Mouse (Mus musculus) ovary, postnatal 14 days (tissue): ENCODE measurements at regions not wholly inside any gene's neighbourhood (a gene's known extent, or its start where the extent isn't known, plus 50 kb on each side); places are given as distances from the start of the nearest gene placed in this dataset.

Experiments
- DNase-seq: peaks from one replicate; pipeline ENCODE4 v3.0.0; 2022; ENCODE audit warnings: low spot score

DNA sequence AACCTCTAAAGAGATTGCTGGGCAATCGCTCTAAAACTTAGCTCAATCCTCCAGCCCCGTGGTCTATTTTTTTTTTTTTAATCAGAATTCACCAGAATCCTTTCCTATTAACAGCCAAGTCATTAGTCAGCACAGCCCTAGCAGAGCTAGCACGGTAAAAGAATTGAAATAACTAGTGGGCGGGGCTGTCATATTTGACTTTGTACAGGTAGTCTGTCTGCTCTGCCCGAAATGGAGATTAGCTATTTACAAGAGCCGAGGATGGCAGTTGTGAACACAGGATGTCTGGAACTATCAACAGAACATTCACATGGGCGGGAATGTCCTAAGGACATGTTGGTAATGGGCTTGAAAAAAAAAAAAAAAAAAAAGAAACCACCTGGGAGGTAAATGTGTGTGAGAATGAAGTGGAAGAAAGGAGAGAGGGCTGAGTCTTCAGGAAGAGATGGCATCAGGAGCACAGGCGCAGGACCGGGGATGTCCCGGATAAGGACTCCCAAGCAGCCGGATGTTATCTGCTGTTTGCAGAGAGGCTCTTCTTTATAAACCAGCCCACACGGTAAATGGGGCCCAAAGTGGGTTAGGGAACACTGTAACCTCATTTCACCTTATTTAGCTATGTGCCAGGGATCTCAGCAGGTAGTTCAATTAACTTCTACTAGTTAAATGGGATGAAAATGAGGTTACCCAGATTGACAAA, 283.8 kb upstream of the Adgrl2 start:
- no peak for DNase-seq

DNA sequence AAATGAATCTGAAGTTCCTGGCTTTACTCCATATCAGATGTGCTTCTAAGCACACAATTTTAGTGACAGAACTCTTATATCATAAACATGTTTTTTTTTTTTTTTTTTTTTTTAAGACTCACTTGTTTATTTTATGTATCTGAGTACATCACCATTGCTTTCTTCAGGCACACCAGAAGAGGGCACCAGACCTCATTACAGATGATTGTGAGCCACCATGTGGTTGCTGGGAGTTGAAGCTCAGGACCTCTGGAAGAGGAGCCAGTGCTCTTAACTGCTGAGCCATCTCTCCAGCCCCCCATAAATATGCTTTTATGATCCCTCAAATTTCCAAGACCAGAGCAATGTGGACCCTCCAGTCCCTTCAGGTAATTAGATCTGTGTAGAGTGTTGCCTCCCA, 280.1 kb upstream of the Adgrl2 start:
- no peak for DNase-seq

DNA sequence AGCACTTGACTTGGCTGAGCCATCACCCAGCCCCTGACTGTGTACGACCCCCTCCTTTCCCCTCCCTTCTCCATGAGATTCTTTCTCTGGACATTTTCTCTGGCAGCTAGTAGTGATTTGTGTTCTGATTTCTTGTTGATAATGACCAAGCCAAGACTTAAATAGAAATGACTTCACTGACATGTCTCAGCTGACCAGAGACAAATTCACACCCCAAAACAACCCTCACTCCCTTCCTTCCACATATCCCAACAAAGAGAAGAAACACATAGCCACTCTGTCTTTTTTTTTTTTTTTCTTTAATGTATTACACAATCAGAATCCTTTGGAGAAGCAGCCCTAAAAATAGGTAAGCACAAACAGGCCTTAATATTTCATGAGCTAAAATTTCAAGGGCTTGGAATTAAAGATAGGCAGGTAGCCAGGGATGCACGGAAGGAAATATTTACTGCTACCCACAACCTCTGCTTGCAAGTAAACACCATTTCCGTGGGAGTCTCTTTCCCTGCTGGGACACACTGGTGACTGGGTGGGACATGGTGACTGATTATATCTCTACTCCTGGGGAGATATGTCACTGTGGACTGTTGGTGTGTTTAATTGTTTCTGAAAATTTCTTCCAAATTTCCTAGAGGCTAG, 272.1 kb upstream of the Adgrl2 start:
- DNase-seq = no peak

DNA sequence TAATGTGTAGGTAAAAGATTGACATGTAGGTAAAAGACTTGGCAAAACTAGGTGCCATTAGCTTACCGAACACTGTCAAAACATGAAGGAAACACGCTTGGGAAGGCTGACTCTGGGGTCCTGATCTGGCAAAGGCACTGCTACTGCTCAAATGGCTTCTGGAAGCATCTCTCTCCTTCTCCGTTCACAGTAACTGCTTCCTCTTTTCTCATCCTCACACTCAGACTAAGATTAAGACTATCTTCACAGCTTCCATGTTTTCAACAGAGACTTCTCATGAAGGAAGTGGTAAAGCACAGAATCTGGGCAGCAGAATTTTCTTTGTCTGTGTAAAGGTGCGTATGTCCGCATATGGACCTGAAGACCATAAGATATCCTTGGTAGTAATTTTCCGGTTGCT, 271.4 kb upstream of the Adgrl2 start:
- no peak for DNase-seq

DNA sequence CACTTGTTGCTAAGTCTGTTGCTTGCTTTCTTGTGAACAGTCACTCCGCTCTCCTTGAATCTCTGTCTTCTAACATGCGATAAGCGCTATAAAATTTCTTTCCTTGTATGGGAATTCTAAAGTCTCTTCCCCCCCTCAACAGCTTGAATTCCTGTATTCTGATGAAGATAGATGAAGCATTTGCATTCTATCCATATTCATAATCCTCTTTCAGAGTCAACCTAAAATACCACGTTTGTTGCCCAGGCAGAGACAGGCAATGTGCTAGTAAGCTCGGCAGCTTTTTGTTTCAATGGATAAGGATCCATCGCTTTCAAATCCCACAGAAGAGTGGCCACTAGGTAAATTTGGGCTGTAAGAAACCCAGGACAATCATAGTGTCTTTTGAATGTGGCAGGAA, 268.5 kb upstream of the Adgrl2 start:
- DNase-seq = no peak

DNA sequence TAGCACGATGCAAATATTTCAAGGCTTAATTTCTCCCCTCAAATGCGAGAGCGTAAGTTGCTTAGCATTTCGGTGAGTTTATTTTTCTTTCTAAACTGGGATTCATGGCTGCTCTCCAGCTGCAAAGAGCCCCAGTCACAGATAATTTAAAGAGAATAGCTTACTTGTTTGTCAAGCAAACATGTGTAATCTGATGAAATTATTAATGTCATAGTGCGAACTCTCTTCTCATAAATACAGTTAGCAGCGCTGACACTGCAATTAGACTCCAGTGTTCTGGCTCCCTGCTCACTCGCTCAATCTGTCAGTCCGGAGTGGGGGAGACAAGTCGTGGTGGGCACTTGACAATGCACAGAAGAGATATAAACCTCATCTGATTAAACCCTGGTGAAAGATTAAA, 266.5 kb upstream of the Adgrl2 start:
- DNase-seq = no peak

DNA sequence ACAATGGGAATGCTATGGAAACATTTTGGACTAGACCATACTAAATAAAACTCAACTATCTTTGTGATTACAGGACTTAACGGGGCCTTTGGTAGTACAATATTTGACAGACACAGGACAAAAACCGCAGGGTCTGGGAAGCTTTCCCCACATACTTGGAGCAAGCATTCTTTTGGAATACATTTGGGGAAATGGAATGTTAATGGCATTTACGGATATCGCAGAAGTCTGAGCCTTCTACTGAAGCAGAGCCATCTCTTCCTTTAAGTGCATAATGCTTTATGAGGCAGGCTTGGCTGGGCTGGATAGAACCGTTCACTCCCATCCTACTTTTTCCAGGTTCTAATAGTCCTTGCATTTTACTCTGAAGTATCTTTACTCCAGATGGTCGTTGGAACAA, 262.7 kb upstream of the Adgrl2 start:
- no peak for DNase-seq

DNA sequence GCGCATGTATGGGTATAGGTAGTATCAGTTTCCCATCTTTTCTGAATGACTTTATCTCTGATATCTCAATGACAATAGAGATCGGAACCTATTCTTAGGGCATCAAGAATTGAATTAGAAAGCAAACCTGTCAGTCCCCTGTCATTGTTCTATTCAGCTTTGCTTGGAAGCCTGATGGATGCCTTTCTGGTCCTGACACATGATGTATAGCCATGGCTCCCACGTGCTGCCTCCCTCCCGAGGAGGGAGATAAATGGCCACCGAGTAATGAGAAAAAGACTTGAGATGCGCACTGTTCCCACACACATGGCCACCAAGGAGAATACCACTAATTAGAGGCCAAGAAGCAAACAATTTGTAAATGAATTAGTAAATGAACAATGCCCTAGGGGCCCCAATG, 261.8 kb upstream of the Adgrl2 start:
- no peak for DNase-seq

DNA sequence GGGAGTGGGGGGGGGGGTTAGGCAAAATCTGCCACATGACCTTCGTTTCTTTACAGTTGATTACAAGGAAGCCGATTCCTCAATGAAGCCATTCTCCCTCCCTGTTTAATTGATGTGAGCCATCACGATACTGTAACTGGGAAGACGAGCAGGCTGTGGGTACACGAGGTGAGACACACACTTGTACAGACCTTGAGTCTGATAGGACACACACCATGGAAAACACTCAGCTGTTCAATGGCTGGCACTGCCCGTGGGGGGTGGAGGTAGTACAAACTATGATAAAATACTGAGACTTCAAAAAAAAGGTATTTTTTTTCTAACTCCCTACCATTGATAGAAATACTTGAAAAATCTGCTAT, 257.3 kb upstream of the Adgrl2 start:
- DNase-seq = no peak

DNA sequence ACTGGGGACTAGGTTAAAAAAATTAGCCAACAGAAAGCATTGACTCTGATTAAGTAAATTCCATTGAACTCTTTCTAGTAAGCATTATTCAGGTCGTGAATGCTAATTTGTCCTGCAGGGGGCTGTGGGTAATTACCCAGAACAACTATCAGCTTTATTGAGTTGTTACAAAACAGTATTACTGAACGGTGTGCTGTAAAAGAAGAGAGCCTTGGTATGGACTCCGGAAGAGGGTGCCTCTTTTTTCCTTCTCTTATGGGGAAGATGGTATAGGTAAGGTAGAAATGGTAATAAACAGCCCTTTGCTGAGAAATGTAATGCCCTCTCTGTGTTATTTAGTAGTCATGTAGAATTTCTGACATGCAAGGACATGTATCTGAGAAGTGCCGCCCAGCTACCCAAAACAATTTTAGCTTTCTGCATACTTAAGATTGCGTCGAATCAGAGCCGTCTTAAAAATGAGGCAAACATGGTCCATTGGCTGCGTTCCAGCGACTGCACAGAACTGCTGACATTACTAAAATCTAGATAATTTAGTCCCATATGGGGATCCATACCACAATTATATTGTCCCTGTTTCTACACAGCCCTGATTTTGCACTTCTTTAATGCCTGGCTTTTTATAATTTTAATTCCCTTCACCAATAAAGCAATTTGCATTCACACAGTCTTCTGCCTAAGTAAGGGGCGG, 256.7 kb upstream of the Adgrl2 start:
- DNase-seq = no peak

DNA sequence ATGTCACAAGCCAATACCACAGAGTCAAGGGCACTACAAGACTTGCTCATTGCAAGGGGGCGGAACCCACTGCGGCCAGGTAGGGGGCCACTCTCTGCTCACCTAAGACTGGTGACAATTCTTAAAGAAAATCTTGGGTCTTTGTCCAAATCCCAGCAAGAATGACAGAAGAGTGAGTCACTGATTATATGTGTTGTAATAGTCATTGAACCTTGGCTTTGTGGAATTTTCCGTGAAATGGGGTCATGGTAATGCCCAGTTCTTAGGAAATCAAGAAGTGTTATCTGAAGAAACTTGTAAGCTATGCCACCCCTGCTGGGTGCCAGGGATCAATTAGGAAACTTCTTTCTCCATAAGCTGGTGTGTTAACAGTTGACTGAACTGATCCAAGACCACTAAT, 249.3 kb upstream of the Adgrl2 start:
- DNase-seq = no peak

DNA sequence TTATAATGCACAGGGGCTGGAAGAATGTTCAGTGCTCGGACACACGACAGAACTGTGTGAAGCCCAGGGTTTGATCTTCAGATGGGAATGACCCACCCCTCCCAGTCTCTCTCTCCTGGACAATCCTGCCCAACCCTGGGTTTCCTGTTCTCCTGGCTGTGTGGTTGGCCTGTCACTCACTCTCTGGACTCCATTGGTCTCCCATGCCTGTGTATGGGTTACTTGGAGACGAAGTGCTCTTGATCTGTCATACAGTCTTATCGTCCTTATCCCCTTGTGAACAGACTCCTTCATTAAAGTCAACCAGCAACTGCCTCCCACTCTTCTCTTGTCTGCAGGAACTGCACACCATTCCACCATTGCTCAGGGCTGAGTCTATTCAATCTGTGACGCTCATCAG, 247.7 kb upstream of the Adgrl2 start:
- no peak for DNase-seq

DNA sequence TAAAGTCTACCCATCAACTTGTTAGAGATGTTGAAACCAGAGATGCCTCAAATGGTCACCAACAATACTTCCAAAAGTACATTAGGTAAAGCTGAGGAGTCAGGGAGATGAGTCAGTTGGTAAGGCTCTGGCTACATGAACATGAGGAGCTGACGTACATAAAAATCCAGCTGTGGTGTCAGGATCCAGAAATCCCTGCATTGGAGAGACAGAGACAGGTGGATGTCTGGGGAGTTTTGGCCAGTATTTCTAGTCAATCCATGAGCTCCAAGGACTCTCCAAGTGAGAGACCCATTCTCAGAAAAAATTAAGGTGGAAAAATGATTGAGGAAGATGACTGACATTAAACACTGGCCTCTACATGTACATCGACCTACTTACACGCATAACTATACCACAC, 244.8 kb upstream of the Adgrl2 start:
- no peak for DNase-seq

DNA sequence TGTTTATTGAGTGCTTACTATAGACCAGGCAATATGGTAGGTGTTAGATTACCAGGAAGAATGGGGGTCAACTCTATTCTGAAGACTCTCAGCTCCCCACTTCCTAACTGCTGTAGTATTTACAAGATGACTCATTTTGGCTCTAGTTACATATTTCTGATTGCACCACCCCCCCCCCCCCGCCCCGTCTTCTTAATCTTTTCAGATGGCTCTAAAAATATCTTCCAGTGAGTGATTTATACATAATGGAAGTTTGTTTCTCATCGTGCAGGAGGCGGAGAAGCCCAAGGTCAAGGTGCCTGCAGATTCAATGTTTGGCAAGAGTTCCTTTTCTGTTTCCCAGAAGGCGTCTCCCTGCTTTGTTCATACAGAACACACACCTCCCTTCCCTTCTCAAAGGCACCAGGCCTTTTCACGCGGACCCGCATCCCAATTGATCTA, 243.4 kb upstream of the Adgrl2 start:
- no peak for DNase-seq

DNA sequence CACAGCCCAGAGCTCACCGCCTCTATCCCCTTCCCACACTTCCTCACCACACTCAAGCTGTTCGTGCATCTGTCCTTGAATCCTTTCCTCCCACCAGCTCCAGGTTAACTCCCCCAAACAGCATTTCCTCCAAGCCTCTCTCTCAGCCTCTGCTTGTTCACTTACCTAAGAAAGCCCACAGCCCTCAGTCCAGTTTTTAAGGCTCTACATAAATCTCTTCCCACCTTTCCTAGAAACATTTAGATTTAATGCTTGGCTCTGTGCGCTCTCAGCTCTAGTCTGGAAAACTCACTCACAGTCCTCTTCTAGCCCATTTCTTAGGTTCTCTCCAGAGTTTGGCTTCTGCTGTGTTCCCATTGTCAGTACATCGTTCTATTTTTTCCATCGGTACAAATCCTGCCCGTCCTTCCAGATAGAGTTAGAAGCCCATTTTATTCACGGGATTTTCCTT, 242.9 kb upstream of the Adgrl2 start:
- no peak for DNase-seq

DNA sequence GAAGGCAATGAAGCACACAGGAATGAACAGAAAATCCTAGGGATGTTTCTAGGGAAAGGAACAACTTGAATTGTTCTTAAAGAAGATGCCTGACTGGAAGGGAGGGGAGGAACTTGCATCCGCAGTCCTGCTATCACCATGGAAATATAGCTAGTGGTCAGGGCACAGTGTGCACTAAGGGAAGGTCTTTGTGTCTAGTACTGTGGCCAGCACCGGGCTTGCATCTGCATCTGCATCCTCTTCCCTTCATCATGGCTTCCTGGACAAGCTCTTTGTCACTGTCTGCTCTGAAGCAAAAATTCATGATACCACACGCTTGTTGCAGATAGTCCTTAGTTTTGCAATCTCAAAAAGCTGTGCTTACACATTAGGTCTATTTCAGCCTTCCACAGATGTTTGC, 241.0 kb upstream of the Adgrl2 start:
- no peak for DNase-seq

DNA sequence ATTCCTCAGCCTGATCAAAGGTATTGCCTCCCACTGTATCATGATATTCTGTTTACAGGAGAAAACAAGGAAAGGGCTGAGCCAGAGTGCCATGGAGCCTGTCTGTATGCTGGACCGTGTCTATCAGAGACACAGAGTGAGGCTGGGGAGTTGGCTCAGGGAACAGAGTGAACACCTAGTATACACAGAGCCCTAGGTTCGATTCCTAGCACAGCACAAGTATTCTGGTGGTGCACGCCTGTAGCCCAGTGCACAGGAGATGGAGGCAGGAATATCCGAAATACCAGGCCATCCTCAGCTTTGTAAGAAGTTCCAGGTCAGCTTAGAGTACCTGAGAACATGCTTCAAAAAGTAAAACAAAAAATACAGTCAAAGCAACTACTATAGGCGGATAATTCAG, 237.2 kb upstream of the Adgrl2 start:
- DNase-seq = no peak

DNA sequence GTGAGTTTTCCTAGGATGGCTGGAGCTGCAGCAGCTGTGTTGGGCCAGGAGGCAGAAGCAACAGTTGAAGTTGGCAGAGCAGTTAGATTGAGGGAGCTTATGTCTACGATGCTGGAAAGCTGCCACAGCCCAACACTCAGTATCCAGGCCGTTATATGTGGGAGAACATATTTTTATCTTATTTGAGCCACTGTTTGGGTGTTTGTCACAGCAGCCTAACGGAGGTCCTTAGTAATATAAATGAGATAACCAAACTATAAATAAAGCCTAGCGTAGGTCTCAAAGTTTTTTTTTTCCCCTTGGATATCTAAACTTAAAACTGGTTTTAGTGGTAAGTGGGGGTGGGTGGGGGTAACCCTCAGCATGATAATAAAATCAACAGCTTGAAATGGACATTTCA, 236.4 kb upstream of the Adgrl2 start:
- no peak for DNase-seq

DNA sequence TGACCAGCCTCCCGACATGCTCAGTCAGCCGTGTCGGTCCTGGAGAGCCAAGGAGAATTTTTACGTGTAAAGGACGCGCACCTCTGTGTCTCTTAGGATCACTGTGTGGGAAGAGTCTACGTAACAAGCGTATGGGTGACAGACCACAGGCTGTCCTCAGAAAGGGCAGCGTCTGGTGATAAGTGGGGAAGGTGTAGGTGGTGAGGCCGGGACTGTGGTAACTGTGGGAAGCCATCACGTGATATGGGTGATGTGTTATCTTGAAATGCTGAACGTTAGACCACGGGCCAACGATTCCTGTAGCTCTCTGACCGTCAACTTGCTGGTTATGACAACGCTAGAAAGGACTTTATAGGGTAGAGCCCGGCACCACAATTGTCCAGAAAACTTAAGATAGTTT, 235.3 kb upstream of the Adgrl2 start:
- no peak for DNase-seq

DNA sequence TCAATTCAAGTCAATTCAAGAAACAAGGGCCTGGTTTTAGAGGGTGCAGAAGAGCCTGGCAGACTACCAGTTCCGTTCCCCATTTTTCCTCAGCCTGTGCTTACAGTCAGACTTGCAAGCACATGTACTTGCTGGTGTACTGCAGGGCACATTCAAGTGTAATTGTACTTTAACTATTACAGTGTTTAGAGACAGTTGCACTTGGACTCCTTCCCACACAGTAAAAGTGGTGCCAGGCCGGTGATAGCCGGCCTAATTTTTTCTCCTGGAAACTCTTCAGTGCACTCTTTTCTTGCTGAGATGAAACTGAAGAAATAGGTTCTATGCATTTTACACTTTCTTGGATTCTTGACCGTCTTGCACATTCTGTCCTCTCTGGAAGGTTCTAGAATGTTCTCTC, 233.9 kb upstream of the Adgrl2 start:
- DNase-seq = no peak

DNA sequence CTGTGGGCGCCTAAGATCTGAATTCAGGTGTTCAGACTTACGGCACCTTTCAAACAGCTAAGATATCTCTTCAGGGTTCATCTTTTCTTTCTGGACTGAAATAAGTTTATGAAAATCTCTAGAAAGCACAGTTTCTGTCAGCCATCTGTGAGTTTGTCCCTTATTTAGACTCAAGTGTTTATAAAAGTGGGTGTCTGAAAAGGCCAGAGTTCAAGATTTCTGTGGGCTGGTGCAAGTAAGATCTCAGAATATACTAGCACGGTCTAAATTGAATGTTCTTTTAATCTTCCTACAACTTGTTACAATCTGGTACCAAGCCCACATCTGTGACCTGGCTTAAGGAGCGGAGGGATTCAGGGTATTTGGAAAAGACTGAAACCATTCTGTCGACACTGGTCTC, 233.4 kb upstream of the Adgrl2 start:
- DNase-seq = no peak

DNA sequence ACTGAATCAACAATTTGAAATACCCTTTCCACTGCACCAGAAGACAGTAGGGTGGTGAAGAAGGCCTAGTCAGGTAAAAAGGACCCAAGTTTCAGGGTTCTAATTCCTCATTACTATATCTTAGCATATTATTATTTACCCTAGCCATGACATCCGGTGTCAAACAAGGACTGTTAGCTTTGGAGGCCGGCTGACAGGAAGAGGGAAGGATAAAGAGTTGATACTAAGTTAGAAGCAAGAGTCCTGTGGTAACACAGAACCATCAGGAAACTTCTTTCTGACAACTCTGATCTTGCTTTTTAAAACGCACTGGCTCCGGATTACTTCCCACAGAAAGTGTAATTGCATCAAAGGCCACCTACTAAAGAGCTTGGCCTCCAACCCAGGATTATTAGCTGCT, 230.6 kb upstream of the Adgrl2 start:
- no peak for DNase-seq

DNA sequence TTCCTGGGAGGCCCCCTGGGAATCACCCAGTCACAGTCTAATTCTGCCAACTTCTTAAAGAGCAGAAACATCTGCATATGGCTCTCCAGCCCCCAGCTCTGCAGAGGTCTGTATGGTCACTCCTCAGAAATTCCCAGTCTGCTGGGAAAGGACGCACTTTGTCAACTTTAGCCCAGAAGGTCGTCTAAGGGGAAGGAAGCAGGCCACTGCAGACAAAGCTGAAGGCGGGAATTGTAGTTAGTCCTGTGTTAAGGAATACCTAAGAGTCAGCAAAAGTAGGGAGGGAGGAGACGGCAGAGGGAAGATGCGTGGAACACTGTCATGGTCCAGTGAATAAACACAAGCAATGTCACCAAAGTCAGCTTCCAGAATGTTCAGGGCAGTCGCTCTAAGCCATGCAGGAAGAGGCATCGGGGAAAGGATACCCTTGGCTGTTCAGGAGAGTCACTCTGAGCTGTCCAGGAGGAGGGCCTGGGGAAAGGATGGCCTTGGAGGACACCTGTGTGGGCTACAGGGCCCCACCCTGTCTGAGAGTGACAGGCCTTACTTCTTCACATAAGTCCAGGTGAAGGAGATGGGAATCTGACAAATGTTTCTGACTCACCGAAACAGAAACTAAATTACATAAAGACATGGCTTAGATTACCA, 230.1 kb upstream of the Adgrl2 start:
- no peak for DNase-seq
